Mouse (Mus musculus): Measurements from ENCODE around the gene Ifitm6. TPM values are rescaled to one million over a fixed set of nuclear protein-coding genes. Genes with fewer than 3 reads are reported as not detected.
A peak's percentile ranks its signal among the peaks of the same experiment; 100 is the strongest.
"Not testable (repeated sequence)": the region's sequence is repeated elsewhere in the genome, so short reads cannot be mapped to it uniquely, and the experiment has no call there.

The Ifitm6 gene
- polyA plus RNA-seq, 1 experiment from 2014 or later = 7.5 TPM

- WGBS = 88% methylated on average over 7 of the region's 7 CpGs
- Histone ChIP-seq H3K9me3 (replicated peaks; ENCODE audit: control insufficient read depth, low read length) (no peaks in the 10 kb centered on the region), H3K9ac (ENCODE audit: low read length) (no peak overlapping the region), H3K27me3 (ENCODE audit: control insufficient read depth, insufficient read depth, low read length) (no peaks in the 10 kb centered on the region), H3K27ac (ENCODE audit: low read length) (no peak overlapping the region), H3K4me2 (ENCODE audit: low read depth, low read length) (no peak overlapping the region), H3K4me1 (ENCODE audit: control insufficient read depth, insufficient read depth, low read length) (no peaks in the 10 kb centered on the region), H3K4me3 (replicated peaks; ENCODE audit: low read length) (no peak overlapping the region), H3K36me3 (ENCODE audit: control insufficient read depth, insufficient read depth, low read length) (no peaks in the 10 kb centered on the region)
- ATAC-seq (ENCODE audit: insufficient read depth, low FRiP score) = no peak
These were observed 34.8 kb downstream of the Ifitm6 start for GRCm38 (mm10) chr7:140982971-140983370.

- H3K27ac ChIP-seq (ENCODE audit: low read length) = no peak overlapping the region
- H3K36me3 ChIP-seq (ENCODE audit: control insufficient read depth, insufficient read depth, low read length) = no peaks in the 10 kb centered on the region
- no peak for ATAC-seq (ENCODE audit: insufficient read depth, low FRiP score)
- no peak overlapping the region for H3K9ac ChIP-seq (ENCODE audit: low read length)
- no peaks in the 10 kb centered on the region for H3K4me1 ChIP-seq (ENCODE audit: control insufficient read depth, insufficient read depth, low read length)
- H3K4me2 ChIP-seq (ENCODE audit: low read depth, low read length) = no peak overlapping the region
- no peak overlapping the region for H3K4me3 ChIP-seq (replicated peaks; ENCODE audit: low read length)
- H3K9me3 ChIP-seq (replicated peaks; ENCODE audit: control insufficient read depth, low read length) = no peaks in the 10 kb centered on the region
- H3K27me3 ChIP-seq (ENCODE audit: control insufficient read depth, insufficient read depth, low read length) = no peaks in the 10 kb centered on the region
- WGBS = 91% methylated on average over 8 of the region's 8 CpGs
These were observed 36.0 kb downstream of the Ifitm6 start for GRCm38 (mm10) chr7:140981704-140982103.

- peaks cover 18% of the 10 kb centered on the region for H3K4me1 ChIP-seq (ENCODE audit: control insufficient read depth, insufficient read depth, low read length)
- H3K9ac ChIP-seq (ENCODE audit: low read length); H3K9me3 ChIP-seq (replicated peaks; ENCODE audit: control insufficient read depth, low read length); H3K4me2 ChIP-seq (ENCODE audit: low read depth, low read length); H3K36me3 ChIP-seq (ENCODE audit: control insufficient read depth, insufficient read depth, low read length); ATAC-seq (ENCODE audit: insufficient read depth, low FRiP score); H3K27ac ChIP-seq (ENCODE audit: low read length); H3K27me3 ChIP-seq (ENCODE audit: control insufficient read depth, insufficient read depth, low read length); H3K4me3 ChIP-seq (replicated peaks; ENCODE audit: low read length): not testable (repeated sequence)
- 79% methylated on average over 9 of the region's 9 CpGs for WGBS
These were observed 41.0 kb downstream of the Ifitm6 start for GRCm38 (mm10) chr7:140976720-140977119.

GRCm38 (mm10) chr7:140975465-140975864 lies 42.3 kb downstream of the Ifitm6 start:
- H3K27me3 ChIP-seq (ENCODE audit: control insufficient read depth, insufficient read depth, low read length) = no peaks in the 10 kb centered on the region
- H3K9ac ChIP-seq (ENCODE audit: low read length) = no peak overlapping the region
- H3K36me3 ChIP-seq (ENCODE audit: control insufficient read depth, insufficient read depth, low read length) = no peaks in the 10 kb centered on the region
- peak overlapping the region; percentile 31; the same call in 1 of the 2 replicates for H3K27ac ChIP-seq (ENCODE audit: low read length)
- H3K4me3 ChIP-seq (replicated peaks; ENCODE audit: low read length) = no peak overlapping the region
- no peak overlapping the region for H3K4me2 ChIP-seq (ENCODE audit: low read depth, low read length)
- no peak for ATAC-seq (ENCODE audit: insufficient read depth, low FRiP score)
- H3K9me3 ChIP-seq (replicated peaks; ENCODE audit: control insufficient read depth, low read length) = no peaks in the 10 kb centered on the region
- H3K4me1 ChIP-seq (ENCODE audit: control insufficient read depth, insufficient read depth, low read length) = peaks cover 28% of the 10 kb centered on the region
- WGBS = 41% methylated on average over 3 of the region's 3 CpGs

- H3K4me1 ChIP-seq (ENCODE audit: control insufficient read depth, insufficient read depth, low read length) = peaks cover 28% of the 10 kb centered on the region
- peak overlapping the region; percentile 31 for H3K27ac ChIP-seq (ENCODE audit: low read length)
- no peaks in the 10 kb centered on the region for H3K9me3 ChIP-seq (replicated peaks; ENCODE audit: control insufficient read depth, low read length)
- H3K4me3 ChIP-seq (replicated peaks; ENCODE audit: low read length) = no peak overlapping the region
- H3K9ac ChIP-seq (ENCODE audit: low read length) = 0 out of 2 replicates have a peak overlapping the region, but pooled peaks have one; percentile 24
- no peaks in the 10 kb centered on the region for H3K27me3 ChIP-seq (ENCODE audit: control insufficient read depth, insufficient read depth, low read length)
- no peak for ATAC-seq (ENCODE audit: insufficient read depth, low FRiP score)
- WGBS = 30% methylated on average over 9 of the region's 9 CpGs
- no peak overlapping the region for H3K4me2 ChIP-seq (ENCODE audit: low read depth, low read length)
- H3K36me3 ChIP-seq (ENCODE audit: control insufficient read depth, insufficient read depth, low read length) = no peaks in the 10 kb centered on the region
These were observed 42.8 kb downstream of the Ifitm6 start for GRCm38 (mm10) chr7:140974940-140975339.

- no peak overlapping the region for H3K4me2 ChIP-seq (ENCODE audit: low read depth, low read length)
- H3K9ac ChIP-seq (ENCODE audit: low read length) = no peak overlapping the region
- H3K4me1 ChIP-seq (ENCODE audit: control insufficient read depth, insufficient read depth, low read length) = peaks cover 28% of the 10 kb centered on the region
- H3K27me3 ChIP-seq (ENCODE audit: control insufficient read depth, insufficient read depth, low read length) = no peaks in the 10 kb centered on the region
- H3K36me3 ChIP-seq (ENCODE audit: control insufficient read depth, insufficient read depth, low read length) = no peaks in the 10 kb centered on the region
- peak overlapping the region; percentile 5; the same call in 1 of the 2 replicates for H3K27ac ChIP-seq (ENCODE audit: low read length)
- no peaks in the 10 kb centered on the region for H3K9me3 ChIP-seq (replicated peaks; ENCODE audit: control insufficient read depth, low read length)
- WGBS = 41% methylated on average over 14 of the region's 14 CpGs
- H3K4me3 ChIP-seq (replicated peaks; ENCODE audit: low read length) = no peak overlapping the region
- ATAC-seq (ENCODE audit: insufficient read depth, low FRiP score) = no peak
These were observed 44.1 kb downstream of the Ifitm6 start for GRCm38 (mm10) chr7:140973396-140974165.

- WGBS = 39% methylated on average over 8 of the region's 8 CpGs
- Histone ChIP-seq H3K4me3 (replicated peaks; ENCODE audit: low read length) (no peak overlapping the region), H3K9me3 (replicated peaks; ENCODE audit: control insufficient read depth, low read length) (no peaks in the 10 kb centered on the region), H3K27ac (ENCODE audit: low read length) (peak overlapping the region; percentile 96), H3K9ac (ENCODE audit: low read length) (peak overlapping the region; percentile 51), H3K27me3 (ENCODE audit: control insufficient read depth, insufficient read depth, low read length) (no peaks in the 10 kb centered on the region), H3K4me1 (ENCODE audit: control insufficient read depth, insufficient read depth, low read length) (peaks cover 31% of the 10 kb centered on the region), H3K4me2 (ENCODE audit: low read depth, low read length) (no peak overlapping the region), H3K36me3 (ENCODE audit: control insufficient read depth, insufficient read depth, low read length) (no peaks in the 10 kb centered on the region)
- ATAC-seq (ENCODE audit: insufficient read depth, low FRiP score) = peak; percentile 67
These were observed 46.1 kb downstream of the Ifitm6 start for GRCm38 (mm10) chr7:140971479-140972171.

GRCm38 (mm10) chr7:140970931-140971330 lies 46.8 kb downstream of the Ifitm6 start:
- Histone ChIP-seq H3K4me2 (ENCODE audit: low read depth, low read length) (no peak overlapping the region; the same call in 1 of the 2 replicates), H3K27ac (ENCODE audit: low read length) (peak overlapping the region; percentile 96), H3K9me3 (replicated peaks; ENCODE audit: control insufficient read depth, low read length) (no peaks in the 10 kb centered on the region), H3K9ac (ENCODE audit: low read length) (peak overlapping the region; percentile 41), H3K36me3 (ENCODE audit: control insufficient read depth, insufficient read depth, low read length) (no peaks in the 10 kb centered on the region), H3K27me3 (ENCODE audit: control insufficient read depth, insufficient read depth, low read length) (no peaks in the 10 kb centered on the region), H3K4me3 (replicated peaks; ENCODE audit: low read length) (no peak overlapping the region), H3K4me1 (ENCODE audit: control insufficient read depth, insufficient read depth, low read length) (peaks cover 31% of the 10 kb centered on the region)
- no peak for ATAC-seq (ENCODE audit: insufficient read depth, low FRiP score)
- 28% methylated on average over 7 of the region's 7 CpGs for WGBS

- H3K9ac ChIP-seq (ENCODE audit: low read length) = peak overlapping the region; percentile 19; the same call in 1 of the 2 replicates
- peak overlapping the region; percentile 50 for H3K4me2 ChIP-seq (ENCODE audit: low read depth, low read length)
- peak overlapping the region; percentile 38 for H3K4me3 ChIP-seq (replicated peaks; ENCODE audit: low read length)
- H3K27ac ChIP-seq (ENCODE audit: low read length); H3K9me3 ChIP-seq (replicated peaks; ENCODE audit: control insufficient read depth, low read length); H3K27me3 ChIP-seq (ENCODE audit: control insufficient read depth, insufficient read depth, low read length); H3K36me3 ChIP-seq (ENCODE audit: control insufficient read depth, insufficient read depth, low read length); ATAC-seq (ENCODE audit: insufficient read depth, low FRiP score): not testable (repeated sequence)
- WGBS = 30% methylated on average over 3 of the region's 3 CpGs
- peaks cover 22% of the 10 kb centered on the region for H3K4me1 ChIP-seq (ENCODE audit: control insufficient read depth, insufficient read depth, low read length)
These were observed 49.0 kb downstream of the Ifitm6 start for GRCm38 (mm10) chr7:140968710-140969109.
